Mouse (Mus musculus) ovary, postnatal 14 days (tissue): ENCODE results near the gene Rufy4.

ENCODE experiments used
- DNase-seq: peaks from one replicate; pipeline ENCODE4 v3.0.0; 2022; ENCODE audit warnings: low spot score

The Rufy4 gene

GRCm38 (mm10) chr1:74105660-74106059 is 19.7 kb upstream of the Rufy4 start:
- no peak for DNase-seq

GRCm38 (mm10) chr1:74106214-74106613 is 19.1 kb upstream of the Rufy4 start:
- no peak for DNase-seq

- no peak for DNase-seq
Measured at GRCm38 (mm10) chr1:74107931-74108618, 17.3 kb upstream of the Rufy4 start.

GRCm38 (mm10) chr1:74109670-74110069 is 15.7 kb upstream of the Rufy4 start:
- no peak for DNase-seq

GRCm38 (mm10) chr1:74110932-74111695 is 14.2 kb upstream of the Rufy4 start:
- DNase-seq, result no peak

- DNase-seq, result no peak
Measured at GRCm38 (mm10) chr1:74111696-74112030, 13.7 kb upstream of the Rufy4 start.

- no peak for DNase-seq
Measured at GRCm38 (mm10) chr1:74113071-74113470, 12.3 kb upstream of the Rufy4 start.

- DNase-seq, result no peak
Measured at GRCm38 (mm10) chr1:74117876-74118275, 7.5 kb upstream of the Rufy4 start.

GRCm38 (mm10) chr1:74119115-74119514 is 6.2 kb upstream of the Rufy4 start:
- DNase-seq, result no peak

- DNase-seq, result no peak
Measured at GRCm38 (mm10) chr1:74121138-74121537, 4.2 kb upstream of the Rufy4 start.

GRCm38 (mm10) chr1:74121821-74122576 is 3.3 kb upstream of the Rufy4 start:
- no peak for DNase-seq

GRCm38 (mm10) chr1:74123215-74123614 is 2.1 kb upstream of the Rufy4 start:
- no peak for DNase-seq

GRCm38 (mm10) chr1:74124021-74124981 is 1.0 kb upstream of the Rufy4 start, which contains the start of gene Tns1:
TSS of gene Tns1 (minus strand) at chr1:74124449.
- peak; percentile 41 for DNase-seq

- DNase-seq, result no peak
Measured at GRCm38 (mm10) chr1:74130883-74131659, 5.7 kb downstream of the Rufy4 start.

- no peak for DNase-seq
Measured at GRCm38 (mm10) chr1:74132011-74132410, 6.7 kb downstream of the Rufy4 start.

GRCm38 (mm10) chr1:74133954-74134353 is 8.6 kb downstream of the Rufy4 start:
- DNase-seq, result no peak

- no peak for DNase-seq
Measured at GRCm38 (mm10) chr1:74135326-74135950, 10.1 kb downstream of the Rufy4 start.

GRCm38 (mm10) chr1:74139415-74139814 is 14.1 kb downstream of the Rufy4 start:
- DNase-seq, result no peak

GRCm38 (mm10) chr1:74141781-74142180 is 16.4 kb downstream of the Rufy4 start:
- DNase-seq, result no peak

- DNase-seq, result no peak
Measured at GRCm38 (mm10) chr1:74149106-74149885, 24.0 kb downstream of the Rufy4 start.
